Mouse (Mus musculus) G1E (cell line): ENCODE results near the gene Raly.

ENCODE experiments used
- CTCF ChIP-seq: IDR thresholded peaks from 2 replicates; pipeline ENCODE4 v1.5.1; 2012; ENCODE audit warnings: low read depth, low read length, inconsistent platforms, mixed read lengths
- GATA1 ChIP-seq: IDR thresholded peaks from 2 replicates; pipeline ENCODE4 v1.6.1; 2012; ENCODE audit warnings: borderline replicate concordance, low read length, inconsistent platforms, mixed read lengths
- TAL1 ChIP-seq: conservative IDR thresholded peaks from 2 replicates; pipeline ENCODE4 v1.6.1; 2012; ENCODE audit warnings: low read depth, low read length, inconsistent platforms, mixed read lengths

- TF ChIP-seq CTCF (no peak), TAL1 (no peak), GATA1 (no peak)
Measured at GRCm38 (mm10) chr2:154863672-154864071, 72.8 kb downstream of the Raly start.
